Mouse (Mus musculus) macrophage (primary cell): Measurements from ENCODE around the gene Erich6b. TPM values are rescaled to one million over a fixed set of nuclear protein-coding genes. Genes with fewer than 3 reads are reported as not detected.

Experiments
- H3K27ac ChIP-seq: fragments of 350-480 bp; formaldehyde crosslinking; 2 replicates; pipeline ENCODE4 v1.9.0; 2021
- H3K36me3 ChIP-seq: fragments of 350-480 bp; formaldehyde crosslinking; 2 replicates; pipeline ENCODE4 v1.9.0; 2021; ENCODE audit errors: inconsistent target
- H3K4me3 ChIP-seq: fragments of 350-480 bp; formaldehyde crosslinking; 2 replicates; pipeline ENCODE4 v1.9.0; 2021; ENCODE audit errors: inconsistent target
- H3K79me2 ChIP-seq: fragments of 350-480 bp; formaldehyde crosslinking; 2 replicates; pipeline ENCODE4 v1.9.0; 2021; ENCODE audit errors: inconsistent target
- WGBS: methylation state at CpG from one replicate; pipeline ENCODE4 v1.1.7; 2026; ENCODE audit warnings: inconsistent platforms; ENCODE audit not compliant: missing documents; 5-methylcytosine and 5-hydroxymethylcytosine counted together
- polyA plus RNA-seq: library from polyadenylated mRNA; stranded (reverse); fragments of 250-400 nt; gene quantifications from 3 replicates; pipeline ENCODE4 v1.2.4, GENCODE M21; 2018; ENCODE audit warnings: inconsistent platforms

The Erich6b gene
- polyA plus RNA-seq, 1 experiment from 2014 or later: not detected

- Histone ChIP-seq H3K36me3 (no peaks in the 10 kb centered on the region), H3K27ac (no peak overlapping the region), H3K4me3 (no peak overlapping the region), H3K79me2 (no peaks in the 10 kb centered on the region)
- WGBS: 87% methylated on average over 8 of the region's 8 CpGs
Measured at GRCm38 (mm10) chr14:75661548-75661947, 19.5 kb downstream of the Erich6b start.

- H3K36me3 ChIP-seq: no peaks in the 10 kb centered on the region
- no peak overlapping the region for H3K4me3 ChIP-seq
- H3K27ac ChIP-seq: no peak overlapping the region
- WGBS: 100% methylated on average over 2 of the region's 2 CpGs
- H3K79me2 ChIP-seq: no peaks in the 10 kb centered on the region
Measured at GRCm38 (mm10) chr14:75665430-75666180, 23.5 kb downstream of the Erich6b start.

- Histone ChIP-seq H3K36me3 (no peaks in the 10 kb centered on the region), H3K79me2 (no peaks in the 10 kb centered on the region), H3K27ac (no peak overlapping the region), H3K4me3 (no peak overlapping the region)
- 94% methylated on average over 1 of the region's 1 CpGs for WGBS
Measured at GRCm38 (mm10) chr14:75669085-75669645, 27.1 kb downstream of the Erich6b start.

- Histone ChIP-seq H3K27ac (no peak overlapping the region), H3K36me3 (no peaks in the 10 kb centered on the region), H3K4me3 (no peak overlapping the region), H3K79me2 (no peaks in the 10 kb centered on the region)
- 77% methylated on average over 6 of the region's 6 CpGs for WGBS
Measured at GRCm38 (mm10) chr14:75676316-75676715, 34.3 kb downstream of the Erich6b start.

- no peak overlapping the region for H3K4me3 ChIP-seq
- WGBS: 95% methylated on average over 2 of the region's 2 CpGs
- no peaks in the 10 kb centered on the region for H3K36me3 ChIP-seq
- H3K79me2 ChIP-seq: no peaks in the 10 kb centered on the region
- H3K27ac ChIP-seq: no peak overlapping the region
Measured at GRCm38 (mm10) chr14:75690428-75690827, 48.4 kb downstream of the Erich6b start.

GRCm38 (mm10) chr14:75696096-75696495 is 54.0 kb downstream of the Erich6b start:
- Histone ChIP-seq H3K36me3 (peaks cover 2% of the 10 kb centered on the region; the same call in 1 of the 2 replicates), H3K4me3 (no peak overlapping the region), H3K27ac (no peak overlapping the region), H3K79me2 (no peaks in the 10 kb centered on the region)
- WGBS: 87% methylated on average over 5 of the region's 5 CpGs

GRCm38 (mm10) chr14:75697928-75698327 is 55.9 kb downstream of the Erich6b start:
- no peak overlapping the region for H3K27ac ChIP-seq
- no peaks in the 10 kb centered on the region for H3K79me2 ChIP-seq
- 92% methylated on average over 1 of the region's 1 CpGs for WGBS
- no peak overlapping the region for H3K4me3 ChIP-seq
- peaks cover 18% of the 10 kb centered on the region for H3K36me3 ChIP-seq

- Histone ChIP-seq H3K36me3 (peaks cover 82% of the 10 kb centered on the region), H3K79me2 (no peaks in the 10 kb centered on the region), H3K27ac (no peak overlapping the region), H3K4me3 (no peak overlapping the region)
- WGBS: 91% methylated on average over 4 of the region's 4 CpGs
Measured at GRCm38 (mm10) chr14:75706647-75707046, 64.6 kb downstream of the Erich6b start.

GRCm38 (mm10) chr14:75707771-75708170 is 65.7 kb downstream of the Erich6b start:
- no peaks in the 10 kb centered on the region for H3K79me2 ChIP-seq
- 90% methylated on average over 5 of the region's 7 CpGs for WGBS
- H3K36me3 ChIP-seq: peaks cover 77% of the 10 kb centered on the region
- no peak overlapping the region for H3K4me3 ChIP-seq
- no peak overlapping the region for H3K27ac ChIP-seq

- Histone ChIP-seq H3K79me2 (no peaks in the 10 kb centered on the region), H3K27ac (no peak overlapping the region), H3K36me3 (peaks cover 75% of the 10 kb centered on the region), H3K4me3 (no peak overlapping the region)
- WGBS: 93% methylated on average over 1 of the region's 1 CpGs
Measured at GRCm38 (mm10) chr14:75708986-75709385, 66.9 kb downstream of the Erich6b start.

GRCm38 (mm10) chr14:75711731-75712130 is 69.7 kb downstream of the Erich6b start:
- no peak overlapping the region for H3K27ac ChIP-seq
- H3K79me2 ChIP-seq: no peaks in the 10 kb centered on the region
- H3K36me3 ChIP-seq: peaks cover 81% of the 10 kb centered on the region
- no peak overlapping the region for H3K4me3 ChIP-seq
- WGBS: 89% methylated on average over 3 of the region's 3 CpGs

GRCm38 (mm10) chr14:75712687-75713086 is 70.6 kb downstream of the Erich6b start:
- no peaks in the 10 kb centered on the region for H3K79me2 ChIP-seq
- no peak overlapping the region for H3K27ac ChIP-seq
- H3K4me3 ChIP-seq: no peak overlapping the region
- WGBS: 75% methylated on average over 5 of the region's 5 CpGs
- H3K36me3 ChIP-seq: peaks cover 87% of the 10 kb centered on the region

- WGBS: 91% methylated on average over 3 of the region's 4 CpGs
- Histone ChIP-seq H3K4me3 (no peak overlapping the region), H3K36me3 (peaks cover 87% of the 10 kb centered on the region), H3K79me2 (no peaks in the 10 kb centered on the region), H3K27ac (no peak overlapping the region)
Measured at GRCm38 (mm10) chr14:75713661-75714060, 71.6 kb downstream of the Erich6b start.

GRCm38 (mm10) chr14:75716410-75716809 is 74.4 kb downstream of the Erich6b start:
- Histone ChIP-seq H3K79me2 (no peaks in the 10 kb centered on the region), H3K36me3 (peaks cover 87% of the 10 kb centered on the region), H3K27ac (no peak overlapping the region), H3K4me3 (no peak overlapping the region)
- WGBS: 97% methylated on average over 4 of the region's 4 CpGs
